Mouse (Mus musculus): Measurements from ENCODE around the gene Ankrd60.
A peak's percentile ranks its signal among the peaks of the same experiment; 100 is the strongest.

Ankrd60 gene

GRCm38 (mm10) chr2:173584361-173584760, 6.2 kb upstream of the Ankrd60 start:
- DNase-seq (ENCODE audit: low read depth, low spot score): peak; percentile 37

- peak; percentile 48 for DNase-seq (ENCODE audit: low read depth, low spot score)
These were observed 5.3 kb upstream of the Ankrd60 start for GRCm38 (mm10) chr2:173583455-173583854.

- no peak for DNase-seq (ENCODE audit: low read depth, low spot score)
These were observed 4.7 kb upstream of the Ankrd60 start for GRCm38 (mm10) chr2:173582903-173583302.

- DNase-seq (ENCODE audit: low read depth, low spot score): no peak
These were observed 2.9 kb upstream of the Ankrd60 start for GRCm38 (mm10) chr2:173581096-173581495.

GRCm38 (mm10) chr2:173578595-173578994, 430 bp upstream of the Ankrd60 start:
- DNase-seq (ENCODE audit: low read depth, low spot score): peak; percentile 11

- DNase-seq (ENCODE audit: low read depth, low spot score): peak; percentile 29
These were observed 14.0 kb downstream of the Ankrd60 start for GRCm38 (mm10) chr2:173564179-173564578.

- peak; percentile 27 for DNase-seq (ENCODE audit: low read depth, low spot score)
These were observed 14.8 kb downstream of the Ankrd60 start for GRCm38 (mm10) chr2:173563336-173563735.

GRCm38 (mm10) chr2:173561851-173562442, 16.2 kb downstream of the Ankrd60 start:
- peak; percentile 70 for DNase-seq (ENCODE audit: low read depth, low spot score)

- no peak for DNase-seq (ENCODE audit: low read depth, low spot score)
These were observed 19.3 kb downstream of the Ankrd60 start for GRCm38 (mm10) chr2:173558754-173559396.

GRCm38 (mm10) chr2:173553863-173554262, 24.3 kb downstream of the Ankrd60 start:
- DNase-seq (ENCODE audit: low read depth, low spot score): peak; percentile 51

- DNase-seq (ENCODE audit: low read depth, low spot score): no peak
These were observed 27.5 kb downstream of the Ankrd60 start for GRCm38 (mm10) chr2:173550681-173551080.

- no peak for DNase-seq (ENCODE audit: low read depth, low spot score)
These were observed 28.9 kb downstream of the Ankrd60 start for GRCm38 (mm10) chr2:173549236-173549635.

- DNase-seq (ENCODE audit: low read depth, low spot score): peak; percentile 79
These were observed 32.0 kb downstream of the Ankrd60 start for GRCm38 (mm10) chr2:173545992-173546703.

GRCm38 (mm10) chr2:173542716-173543115, 35.4 kb downstream of the Ankrd60 start:
- DNase-seq (ENCODE audit: low read depth, low spot score): no peak

GRCm38 (mm10) chr2:173541748-173542147, 36.4 kb downstream of the Ankrd60 start:
- DNase-seq (ENCODE audit: low read depth, low spot score): no peak

- no peak for DNase-seq (ENCODE audit: low read depth, low spot score)
These were observed 38.4 kb downstream of the Ankrd60 start for GRCm38 (mm10) chr2:173539781-173540180.

- DNase-seq (ENCODE audit: low read depth, low spot score): no peak
These were observed 42.3 kb downstream of the Ankrd60 start for GRCm38 (mm10) chr2:173535886-173536285.

- DNase-seq (ENCODE audit: low read depth, low spot score): no peak
These were observed 42.8 kb downstream of the Ankrd60 start for GRCm38 (mm10) chr2:173535390-173535789.

GRCm38 (mm10) chr2:173534581-173534980, 43.6 kb downstream of the Ankrd60 start:
- no peak for DNase-seq (ENCODE audit: low read depth, low spot score)

GRCm38 (mm10) chr2:173532711-173533462, 45.3 kb downstream of the Ankrd60 start:
- DNase-seq (ENCODE audit: low read depth, low spot score): peak; percentile 49

- no peak for DNase-seq (ENCODE audit: low read depth, low spot score)
These were observed 49.7 kb downstream of the Ankrd60 start for GRCm38 (mm10) chr2:173528493-173528892.

GRCm38 (mm10) chr2:173522376-173522775, 55.8 kb downstream of the Ankrd60 start, which contains the start of gene 1700021F07Rik:
Gene 1700021F07Rik (plus strand): TSS chr2:173522586.
- DNase-seq (ENCODE audit: low read depth, low spot score): no peak

Data from forelimb bud, embryonic 11.5 days (tissue).